Mouse (Mus musculus): ENCODE results near the gene Ece1. TPM values are rescaled to one million over a fixed set of nuclear protein-coding genes. Genes with fewer than 3 reads are reported as not detected.

Ece1 gene
- total RNA-seq, 1 experiment: 99.2 TPM

DNA sequence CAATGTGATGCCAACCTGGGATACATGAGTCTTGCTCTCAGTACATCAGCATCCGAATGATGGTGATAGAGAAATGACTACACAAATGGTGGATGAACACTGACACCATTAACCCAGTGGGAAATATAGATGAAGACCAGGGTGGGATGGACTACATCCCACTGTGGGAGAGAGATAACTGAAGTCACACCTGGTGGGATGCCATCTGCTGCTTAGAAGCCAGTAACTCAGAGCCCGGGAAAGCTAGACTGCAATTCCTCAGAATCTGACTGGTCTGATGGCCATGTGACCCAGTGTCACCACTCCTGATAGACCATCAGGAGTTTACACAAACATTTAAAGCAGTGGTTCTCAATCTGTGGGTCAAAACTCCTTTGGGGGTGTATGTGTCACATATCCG is 38.5 kb upstream of the Ece1 start:
- DNase-seq (ENCODE audit: low read depth, low spot score): no peak
- no peaks in the 10 kb centered on the region for H3K4me1 ChIP-seq (ENCODE audit: control insufficient read depth in 2 of 2, insufficient read depth in 2 of 2, low read length in 2 of 2, poor library complexity in 1 of 2)
- H3K9ac ChIP-seq (ENCODE audit: insufficient read depth, low read depth, low read length, poor library complexity, severe bottlenecking): no peak overlapping the region
- H3K27ac ChIP-seq (ENCODE audit: insufficient read depth, low read depth, low read length, poor library complexity, severe bottlenecking): no peak overlapping the region
- in situ Hi-C loops (cut with MboI; ENCODE audit: low sequenced_read_pairs in 2 of 2, unreplicated experiment in 2 of 2): no loop called here
- no peak for TF ChIP-seq MAFK (IDR thresholded peaks at IDR 0.05; ENCODE audit: insufficient read depth, low read depth, low read length)
- no peak for TF ChIP-seq CHD2 (IDR thresholded peaks at IDR 0.05; ENCODE audit: low read depth, low read length)
- TF ChIP-seq ZC3H11A (IDR thresholded peaks at IDR 0.05; ENCODE audit: borderline replicate concordance, low read depth, low read length): no peak
- no peak for TF ChIP-seq HCFC1 (IDR thresholded peaks at IDR 0.05; ENCODE audit: borderline replicate concordance, insufficient read depth, low read length)
- no peak for TF ChIP-seq ZNF384 (IDR thresholded peaks at IDR 0.05; ENCODE audit: low read depth, low read length)
- no peaks in the 10 kb centered on the region for H3K9me3 ChIP-seq (ENCODE audit: control insufficient read depth, insufficient read depth, low read depth, low read length)
- no peaks in the 10 kb centered on the region for H3K36me3 ChIP-seq (ENCODE audit: control insufficient read depth, insufficient read depth, low read length, poor library complexity, severe bottlenecking)
- no peak overlapping the region for H3K4me3 ChIP-seq (ENCODE audit: insufficient read depth in 1 of 2, low read depth in 1 of 2, low read length in 2 of 2, poor library complexity in 1 of 2, severe bottlenecking in 1 of 2)

DNA sequence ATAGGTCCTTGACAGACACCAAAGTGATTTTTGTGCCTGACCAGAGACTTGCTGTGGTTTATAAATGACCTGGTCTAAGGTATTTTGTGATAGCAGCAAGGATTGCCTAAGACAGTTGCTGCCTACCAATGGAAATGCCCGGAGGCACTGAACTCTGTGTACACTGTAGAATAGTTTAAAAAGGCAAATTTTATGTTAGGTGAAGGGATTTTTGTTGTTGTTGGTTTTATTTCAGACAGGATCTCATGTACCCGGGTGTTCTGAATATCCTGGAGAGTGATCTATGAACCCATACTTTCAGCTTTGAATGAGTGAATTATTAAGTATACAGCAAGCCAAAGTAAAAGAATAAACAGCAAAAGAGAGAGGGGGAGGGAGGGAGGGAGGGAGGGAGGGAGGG is 37.2 kb upstream of the Ece1 start:
- DNase-seq (ENCODE audit: low read depth, low spot score): no peak
- Histone ChIP-seq H3K9me3 (ENCODE audit: control insufficient read depth, insufficient read depth, low read depth, low read length) (no peaks in the 10 kb centered on the region), H3K9ac (ENCODE audit: insufficient read depth, low read depth, low read length, poor library complexity, severe bottlenecking) (no peak overlapping the region), H3K4me1 (ENCODE audit: control insufficient read depth in 2 of 2, insufficient read depth in 2 of 2, low read length in 2 of 2, poor library complexity in 1 of 2) (no peaks in the 10 kb centered on the region), H3K36me3 (ENCODE audit: control insufficient read depth, insufficient read depth, low read length, poor library complexity, severe bottlenecking) (no peaks in the 10 kb centered on the region), H3K4me3 (ENCODE audit: insufficient read depth in 1 of 2, low read depth in 1 of 2, low read length in 2 of 2, poor library complexity in 1 of 2, severe bottlenecking in 1 of 2) (no peak overlapping the region), H3K27ac (ENCODE audit: insufficient read depth, low read depth, low read length, poor library complexity, severe bottlenecking) (no peak overlapping the region)
- in situ Hi-C loops (cut with MboI; ENCODE audit: low sequenced_read_pairs in 2 of 2, unreplicated experiment in 2 of 2): no loop called here
- TF ChIP-seq HCFC1 (IDR thresholded peaks at IDR 0.05; ENCODE audit: borderline replicate concordance, insufficient read depth, low read length): no peak
- TF ChIP-seq ZNF384 (IDR thresholded peaks at IDR 0.05; ENCODE audit: low read depth, low read length): no peak
- no peak for TF ChIP-seq MAFK (IDR thresholded peaks at IDR 0.05; ENCODE audit: insufficient read depth, low read depth, low read length)
- no peak for TF ChIP-seq CHD2 (IDR thresholded peaks at IDR 0.05; ENCODE audit: low read depth, low read length)
- no peak for TF ChIP-seq ZC3H11A (IDR thresholded peaks at IDR 0.05; ENCODE audit: borderline replicate concordance, low read depth, low read length)

DNA sequence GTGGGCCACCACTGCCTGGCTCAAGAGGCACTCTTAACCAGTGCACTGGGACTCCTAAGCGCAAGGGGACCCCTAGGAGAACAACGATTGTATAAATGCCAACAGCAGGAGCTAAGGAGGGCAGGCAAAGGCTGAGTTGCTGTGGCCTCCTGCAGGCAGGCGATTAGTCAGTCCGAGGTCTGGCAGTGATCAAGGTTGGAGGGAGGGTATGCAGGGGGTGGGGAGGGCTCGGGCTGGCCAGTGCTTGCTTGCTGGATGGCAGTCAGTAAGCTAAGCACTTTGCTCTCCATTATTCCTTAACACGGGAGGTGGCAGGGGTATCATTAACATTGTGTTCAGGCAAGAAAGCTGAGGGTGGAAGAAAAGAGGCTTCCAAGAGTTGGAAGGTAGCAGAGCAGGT is 31.7 kb upstream of the Ece1 start:
- Histone ChIP-seq H3K27ac (ENCODE audit: insufficient read depth, low read depth, low read length, poor library complexity, severe bottlenecking) (no peak overlapping the region), H3K9ac (ENCODE audit: insufficient read depth, low read depth, low read length, poor library complexity, severe bottlenecking) (no peak overlapping the region), H3K4me1 (ENCODE audit: control insufficient read depth in 2 of 2, insufficient read depth in 2 of 2, low read length in 2 of 2, poor library complexity in 1 of 2) (peaks cover 0 to 5% of the 10 kb centered on the region in 2 experiments; a peak in 2 of 4 replicates), H3K4me3 (ENCODE audit: insufficient read depth in 1 of 2, low read depth in 1 of 2, low read length in 2 of 2, poor library complexity in 1 of 2, severe bottlenecking in 1 of 2) (no peak overlapping the region), H3K9me3 (ENCODE audit: control insufficient read depth, insufficient read depth, low read depth, low read length) (no peaks in the 10 kb centered on the region), H3K36me3 (ENCODE audit: control insufficient read depth, insufficient read depth, low read length, poor library complexity, severe bottlenecking) (no peaks in the 10 kb centered on the region)
- in situ Hi-C loops (cut with MboI; ENCODE audit: low sequenced_read_pairs in 2 of 2, unreplicated experiment in 2 of 2): loop anchor here in 1 of 2 experiments (10.0 kb wide), 1 partner anchor 96 kb away; no protein-coding TSS in a partner anchor
- no peak for DNase-seq (ENCODE audit: low read depth, low spot score)
- TF ChIP-seq CHD2 (IDR thresholded peaks at IDR 0.05; ENCODE audit: low read depth, low read length) (no peak), HCFC1 (IDR thresholded peaks at IDR 0.05; ENCODE audit: borderline replicate concordance, insufficient read depth, low read length) (no peak), ZNF384 (IDR thresholded peaks at IDR 0.05; ENCODE audit: low read depth, low read length) (no peak), MAFK (IDR thresholded peaks at IDR 0.05; ENCODE audit: insufficient read depth, low read depth, low read length) (no peak), ZC3H11A (IDR thresholded peaks at IDR 0.05; ENCODE audit: borderline replicate concordance, low read depth, low read length) (no peak)

DNA sequence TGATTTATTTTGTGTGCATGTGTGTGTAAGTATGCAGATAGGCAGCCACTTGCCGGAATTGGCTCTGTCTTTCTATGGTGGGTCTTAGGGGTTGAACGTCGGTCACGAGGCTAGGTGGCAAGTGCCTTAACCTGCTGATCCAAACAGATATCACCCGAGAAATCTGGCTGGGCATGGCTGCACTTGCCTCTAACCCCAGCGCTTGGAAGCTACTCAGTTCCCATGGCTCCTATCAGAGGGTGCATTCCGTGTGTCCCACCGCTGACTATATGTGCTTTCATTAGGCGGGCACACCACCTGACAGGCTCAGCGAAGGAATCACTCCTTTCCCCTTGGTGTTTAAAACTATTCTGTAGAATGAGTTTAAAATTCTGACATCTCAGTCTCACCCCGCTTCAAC is 30.4 kb upstream of the Ece1 start:
- no peak overlapping the region for H3K4me3 ChIP-seq (ENCODE audit: insufficient read depth in 1 of 2, low read depth in 1 of 2, low read length in 2 of 2, poor library complexity in 1 of 2, severe bottlenecking in 1 of 2)

More for the DNA sequence above, 30.4 kb upstream of the Ece1 start:
- in situ Hi-C loops (cut with MboI; ENCODE audit: low sequenced_read_pairs in 2 of 2, unreplicated experiment in 2 of 2): loop anchor here in 1 of 2 experiments (10.0 kb wide), 1 partner anchor 97 kb away; no protein-coding TSS in a partner anchor
- Histone ChIP-seq H3K9ac (ENCODE audit: insufficient read depth, low read depth, low read length, poor library complexity, severe bottlenecking) (no peak overlapping the region), H3K36me3 (ENCODE audit: control insufficient read depth, insufficient read depth, low read length, poor library complexity, severe bottlenecking) (no peaks in the 10 kb centered on the region), H3K27ac (ENCODE audit: insufficient read depth, low read depth, low read length, poor library complexity, severe bottlenecking) (no peak overlapping the region), H3K4me1 (ENCODE audit: control insufficient read depth in 2 of 2, insufficient read depth in 2 of 2, low read length in 2 of 2, poor library complexity in 1 of 2) (peaks cover 0 to 9% of the 10 kb centered on the region in 2 experiments; a peak in 2 of 4 replicates), H3K9me3 (ENCODE audit: control insufficient read depth, insufficient read depth, low read depth, low read length) (no peaks in the 10 kb centered on the region)
- DNase-seq (ENCODE audit: low read depth, low spot score): no peak
- TF ChIP-seq ZC3H11A (IDR thresholded peaks at IDR 0.05; ENCODE audit: borderline replicate concordance, low read depth, low read length) (no peak), MAFK (IDR thresholded peaks at IDR 0.05; ENCODE audit: insufficient read depth, low read depth, low read length) (no peak), CHD2 (IDR thresholded peaks at IDR 0.05; ENCODE audit: low read depth, low read length) (no peak), HCFC1 (IDR thresholded peaks at IDR 0.05; ENCODE audit: borderline replicate concordance, insufficient read depth, low read length) (no peak), ZNF384 (IDR thresholded peaks at IDR 0.05; ENCODE audit: low read depth, low read length) (no peak)
